Mouse (Mus musculus): ENCODE results near the gene Vps4b. TPM values are rescaled to one million over a fixed set of nuclear protein-coding genes. Genes with fewer than 3 reads are reported as not detected.

Vps4b gene
- polyA plus RNA-seq, 1 experiment from 2014 or later, result 64.9 TPM

DNA sequence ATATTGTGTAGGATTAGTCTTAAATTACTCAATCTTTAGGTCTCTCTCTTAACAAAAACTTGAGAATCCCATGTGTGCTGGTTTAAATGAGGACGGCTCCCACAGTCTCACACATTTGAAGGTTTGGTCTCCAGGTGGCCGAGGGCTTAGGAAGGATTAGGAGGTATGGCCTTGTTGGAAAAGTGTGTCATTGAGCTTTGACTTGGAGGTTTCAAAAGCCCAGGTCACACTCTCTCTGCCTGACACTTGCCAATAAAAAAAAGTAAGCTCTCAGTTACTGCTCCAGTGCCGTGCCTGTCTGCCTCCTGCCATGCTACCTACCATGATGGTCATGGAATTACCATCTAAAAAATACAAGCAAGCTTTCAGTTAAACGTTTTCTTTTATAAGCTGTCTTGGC lies 21.6 kb downstream of the Vps4b start:
- Histone ChIP-seq H3K4me1 (no peaks in the 10 kb centered on the region), H3K9me3 (no peaks in the 10 kb centered on the region), H3K36me3 (peaks cover 77% of the 10 kb centered on the region), H3K27me3 (no peaks in the 10 kb centered on the region), H3K4me2 (no peak overlapping the region), H3K27ac (no peak overlapping the region), H3K4me3 (no peak overlapping the region), H3K9ac (no peak overlapping the region)
- no peak for ATAC-seq (ENCODE audit: insufficient number of reproducible peaks, insufficient read depth, low FRiP score, low TSS enrichment, low read depth)
- WGBS, result 87% methylated on average over 4 of the region's 4 CpGs

DNA sequence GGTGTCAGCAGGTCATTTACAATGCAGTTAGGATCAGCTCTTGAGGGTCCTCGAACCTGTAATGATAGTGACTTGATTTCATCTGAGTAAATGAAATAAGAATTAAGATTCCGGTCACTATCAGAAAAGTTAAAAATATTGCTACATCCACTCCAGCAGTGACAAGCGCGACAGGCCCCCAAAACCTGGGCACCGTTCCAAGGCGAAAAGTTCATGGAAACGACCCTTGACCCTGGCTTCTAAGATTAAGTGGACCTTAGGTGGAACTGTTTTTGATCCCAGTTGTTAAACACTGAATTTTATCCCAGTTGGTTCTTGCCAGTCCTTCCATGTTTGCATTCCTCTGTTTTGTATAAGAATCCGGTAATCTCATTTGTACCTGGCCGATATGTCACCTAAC lies 22.4 kb downstream of the Vps4b start:
- Histone ChIP-seq H3K27me3 (no peaks in the 10 kb centered on the region), H3K4me1 (no peaks in the 10 kb centered on the region), H3K4me3 (no peak overlapping the region), H3K9ac (no peak overlapping the region), H3K27ac (no peak overlapping the region), H3K4me2 (no peak overlapping the region), H3K36me3 (peaks cover 72% of the 10 kb centered on the region), H3K9me3 (no peaks in the 10 kb centered on the region)
- WGBS, result 91% methylated on average over 9 of the region's 9 CpGs
- no peak for ATAC-seq (ENCODE audit: insufficient number of reproducible peaks, insufficient read depth, low FRiP score, low TSS enrichment, low read depth)

DNA sequence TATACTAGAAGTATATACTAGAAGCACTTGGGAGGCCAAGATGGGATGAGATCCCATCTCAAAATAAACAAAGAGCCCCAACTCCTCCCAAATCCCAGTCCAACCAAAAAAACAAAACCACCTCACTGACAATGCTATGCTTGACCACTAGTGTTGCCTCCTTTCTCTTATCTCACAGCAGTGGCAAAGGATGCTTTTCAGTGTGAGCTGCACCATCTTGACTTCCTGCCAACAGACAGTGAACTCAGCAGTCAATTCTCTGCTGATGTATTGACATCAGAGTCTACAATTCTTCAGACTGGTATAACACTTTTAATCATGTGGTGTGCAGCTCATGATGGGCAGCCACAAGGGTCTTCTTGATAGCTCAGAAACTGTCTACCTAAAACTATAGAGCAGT lies 27.8 kb downstream of the Vps4b start:
- no peak overlapping the region for H3K9ac ChIP-seq
- no peak overlapping the region for H3K27ac ChIP-seq
- H3K4me1 ChIP-seq, result no peaks in the 10 kb centered on the region
- no peak for ATAC-seq (ENCODE audit: insufficient number of reproducible peaks, insufficient read depth, low FRiP score, low TSS enrichment, low read depth)
- no peaks in the 10 kb centered on the region for H3K27me3 ChIP-seq
- H3K9me3 ChIP-seq, result no peaks in the 10 kb centered on the region
- H3K4me2 ChIP-seq, result no peak overlapping the region
- no peak overlapping the region for H3K4me3 ChIP-seq
- H3K36me3 ChIP-seq, result peaks cover 69% of the 10 kb centered on the region

GRCm38 (mm10) chr1:106765771-106766170 lies 30.8 kb downstream of the Vps4b start:
- no peaks in the 10 kb centered on the region for H3K4me1 ChIP-seq
- H3K27ac ChIP-seq, result no peak overlapping the region
- no peaks in the 10 kb centered on the region for H3K9me3 ChIP-seq
- 94% methylated on average over 8 of the region's 8 CpGs for WGBS
- no peak overlapping the region for H3K4me3 ChIP-seq
- no peak overlapping the region for H3K4me2 ChIP-seq
- H3K27me3 ChIP-seq, result no peaks in the 10 kb centered on the region
- no peak for ATAC-seq (ENCODE audit: insufficient number of reproducible peaks, insufficient read depth, low FRiP score, low TSS enrichment, low read depth)
- peaks cover 58% of the 10 kb centered on the region for H3K36me3 ChIP-seq
- H3K9ac ChIP-seq, result no peak overlapping the region

- Histone ChIP-seq H3K36me3 (peaks cover 49% of the 10 kb centered on the region), H3K9ac (no peak overlapping the region), H3K27ac (no peak overlapping the region), H3K27me3 (no peaks in the 10 kb centered on the region), H3K4me1 (no peaks in the 10 kb centered on the region), H3K4me2 (no peak overlapping the region), H3K9me3 (no peaks in the 10 kb centered on the region), H3K4me3 (no peak overlapping the region)
- WGBS, result 92% methylated on average over 2 of the region's 2 CpGs
- ATAC-seq (ENCODE audit: insufficient number of reproducible peaks, insufficient read depth, low FRiP score, low TSS enrichment, low read depth), result no peak
Observed at GRCm38 (mm10) chr1:106764846-106765245, 31.7 kb downstream of the Vps4b start.

DNA sequence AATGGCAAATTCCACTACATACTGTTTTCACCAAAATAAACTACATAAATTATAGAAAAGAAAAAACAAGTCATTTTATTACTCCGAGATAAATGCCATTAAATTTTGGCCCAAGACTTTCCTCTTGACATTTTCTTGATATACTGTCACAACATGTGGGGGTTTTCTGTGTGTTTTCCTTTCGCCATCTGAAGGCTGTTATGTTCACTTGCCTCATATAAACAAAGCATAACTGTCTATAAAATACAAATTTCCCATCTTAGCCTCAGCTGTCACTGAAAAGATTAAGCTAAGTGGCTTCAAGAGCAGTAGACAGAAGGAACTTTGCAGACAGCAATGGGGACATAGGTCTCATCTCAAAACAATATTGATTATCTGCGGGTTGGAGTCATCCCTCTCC lies 32.2 kb downstream of the Vps4b start:
- Histone ChIP-seq H3K4me2 (no peak overlapping the region), H3K9ac (no peak overlapping the region), H3K27me3 (no peaks in the 10 kb centered on the region), H3K9me3 (no peaks in the 10 kb centered on the region), H3K4me1 (peaks cover under 1% of the 10 kb centered on the region; the same call in 1 of the 2 replicates), H3K27ac (no peak overlapping the region), H3K4me3 (no peak overlapping the region), H3K36me3 (peaks cover 48% of the 10 kb centered on the region)
- no peak for ATAC-seq (ENCODE audit: insufficient number of reproducible peaks, insufficient read depth, low FRiP score, low TSS enrichment, low read depth)
- WGBS, result 90% methylated on average over 3 of the region's 3 CpGs

DNA sequence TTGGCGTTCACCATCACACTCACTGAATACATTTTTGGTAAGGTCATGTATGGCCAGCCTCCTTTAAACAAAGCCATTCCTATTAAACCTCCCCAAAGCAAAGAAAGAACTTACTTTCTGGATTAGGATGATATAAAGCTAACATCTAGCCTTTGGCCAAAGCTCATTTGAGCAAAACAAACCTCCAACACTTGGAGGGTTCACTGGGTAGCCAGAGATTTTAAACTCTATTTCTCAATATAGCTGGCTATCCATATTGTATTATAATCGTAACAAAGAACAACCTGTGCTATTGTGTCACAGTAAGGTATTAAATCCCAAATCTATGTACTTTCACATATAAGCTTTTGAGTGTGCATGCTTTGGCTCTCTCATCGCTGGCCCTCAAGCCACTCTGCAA lies 35.8 kb downstream of the Vps4b start:
- Histone ChIP-seq H3K27me3 (no peaks in the 10 kb centered on the region), H3K27ac (peak overlapping the region; percentile 90; the same call in 1 of the 2 replicates), H3K9me3 (no peaks in the 10 kb centered on the region), H3K4me2 (no peak overlapping the region; the same call in 1 of the 2 replicates), H3K9ac (no peak overlapping the region), H3K4me3 (no peak overlapping the region), H3K36me3 (peaks cover 19% of the 10 kb centered on the region), H3K4me1 (peaks cover 15% of the 10 kb centered on the region)
- no peak for ATAC-seq (ENCODE audit: insufficient number of reproducible peaks, insufficient read depth, low FRiP score, low TSS enrichment, low read depth)
- WGBS, result 87% methylated on average over 3 of the region's 3 CpGs

DNA sequence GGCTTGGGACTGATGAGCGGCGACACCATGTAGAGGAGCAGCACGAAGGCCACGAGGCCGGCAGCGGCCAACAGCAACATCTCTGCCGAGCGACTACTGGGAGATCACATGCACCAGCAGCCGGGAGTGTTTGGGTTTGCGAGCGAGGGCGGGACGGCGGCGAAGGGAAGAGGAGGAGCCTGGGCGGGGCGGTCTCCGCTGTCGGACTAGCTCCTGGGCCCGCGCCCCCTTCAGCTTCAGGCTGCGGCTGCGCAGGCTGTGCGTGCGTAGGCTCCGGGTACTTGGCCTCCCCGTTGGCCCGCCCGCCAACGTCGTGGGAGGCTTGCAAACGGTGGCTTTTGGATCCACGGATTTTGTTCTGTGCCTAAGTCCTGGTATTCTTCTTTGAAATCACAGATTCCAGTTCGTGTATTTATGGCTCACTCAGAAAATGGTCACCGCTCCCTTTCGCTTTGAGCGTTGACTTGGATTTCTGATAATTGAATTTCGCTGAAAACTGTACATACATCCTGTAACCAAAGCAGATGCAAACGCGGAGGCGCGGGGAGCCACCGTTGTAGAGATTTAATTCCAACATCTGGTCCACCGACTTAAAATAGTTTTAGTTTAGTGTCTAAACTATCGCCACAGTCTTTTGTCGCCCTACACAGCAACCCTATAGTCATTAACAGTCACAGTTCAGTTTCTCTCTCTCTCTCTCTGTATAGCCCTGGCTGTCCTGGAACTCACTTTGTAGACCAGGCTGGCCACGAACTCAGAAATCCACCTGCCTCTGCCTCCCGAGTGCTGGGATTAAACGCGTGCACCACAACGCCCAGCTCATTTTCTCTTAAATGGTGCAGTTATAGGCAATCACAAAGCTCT lies 36.7 kb downstream of the Vps4b start, which contains the start of gene Kdsr:
Gene Kdsr (minus strand): TSS at position 156 of the 864 bp plus-strand sequence.
- H3K9ac ChIP-seq, result peak within 1 kb of the TSS; percentile 85
- peak within 1 kb of the TSS; percentile 82 for H3K4me2 ChIP-seq
- H3K27me3 ChIP-seq, result no peaks in the 10 kb centered on the region
- H3K27ac ChIP-seq, result peak within 1 kb of the TSS; percentile 90
- ATAC-seq (ENCODE audit: insufficient number of reproducible peaks, insufficient read depth, low FRiP score, low TSS enrichment, low read depth), result peak; percentile 100
- peaks cover 17% of the 10 kb centered on the region for H3K36me3 ChIP-seq
- peaks cover 15% of the 10 kb centered on the region for H3K4me1 ChIP-seq
- H3K4me3 ChIP-seq, result peak within 1 kb of the TSS; percentile 81
- 3% methylated on average over 51 of the region's 51 CpGs for WGBS
- no peaks in the 10 kb centered on the region for H3K9me3 ChIP-seq

DNA sequence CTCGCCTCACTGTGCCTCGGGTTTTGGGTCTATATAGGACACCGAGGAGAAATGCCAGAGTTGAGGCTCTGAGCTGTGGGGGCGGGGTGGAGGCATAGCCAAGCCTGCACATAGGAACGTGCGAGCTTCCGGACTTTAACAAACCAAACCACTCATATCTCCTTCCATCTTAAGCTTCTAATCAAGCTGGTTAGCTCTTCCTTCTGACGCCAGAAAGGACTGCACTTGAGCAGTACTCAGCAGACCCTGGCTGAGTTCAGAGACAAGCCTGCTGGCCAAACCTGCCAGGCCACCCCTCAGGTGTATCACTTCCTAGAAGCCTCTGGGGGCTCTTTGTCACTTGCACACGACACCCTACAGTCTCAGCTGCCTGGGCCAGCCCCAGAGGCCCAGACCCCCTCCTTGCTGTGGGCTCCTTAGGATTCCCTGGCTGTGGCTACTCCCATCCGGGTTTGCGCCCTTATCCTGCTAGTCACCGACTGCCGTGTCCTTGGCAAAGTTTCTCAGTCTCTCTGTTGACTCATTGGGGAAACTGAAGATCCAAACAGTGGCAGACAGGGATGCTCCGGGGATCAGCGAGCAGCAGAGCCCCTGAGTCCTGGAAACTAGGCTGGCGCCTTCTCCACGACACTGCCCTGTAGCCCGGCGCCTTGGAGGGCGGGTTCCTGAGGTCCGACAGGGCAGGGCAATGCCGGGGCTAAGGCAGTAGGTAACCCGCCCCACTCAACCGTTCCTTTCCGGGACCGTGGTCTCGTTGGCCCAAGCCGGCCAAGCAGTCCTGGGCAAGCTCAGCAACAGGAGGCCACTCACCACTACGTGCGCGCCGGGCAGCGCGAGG lies 37.6 kb downstream of the Vps4b start:
- Histone ChIP-seq H3K27ac (peak overlapping the region; percentile 90), H3K9ac (peak overlapping the region; percentile 85), H3K36me3 (peaks cover 19% of the 10 kb centered on the region), H3K4me3 (peak overlapping the region; percentile 81), H3K4me2 (peak overlapping the region; percentile 82), H3K4me1 (peaks cover 15% of the 10 kb centered on the region), H3K9me3 (no peaks in the 10 kb centered on the region), H3K27me3 (no peaks in the 10 kb centered on the region)
- peak; percentile 56 for ATAC-seq (ENCODE audit: insufficient number of reproducible peaks, insufficient read depth, low FRiP score, low TSS enrichment, low read depth)
- WGBS, result 1% methylated on average over 34 of the region's 34 CpGs

DNA sequence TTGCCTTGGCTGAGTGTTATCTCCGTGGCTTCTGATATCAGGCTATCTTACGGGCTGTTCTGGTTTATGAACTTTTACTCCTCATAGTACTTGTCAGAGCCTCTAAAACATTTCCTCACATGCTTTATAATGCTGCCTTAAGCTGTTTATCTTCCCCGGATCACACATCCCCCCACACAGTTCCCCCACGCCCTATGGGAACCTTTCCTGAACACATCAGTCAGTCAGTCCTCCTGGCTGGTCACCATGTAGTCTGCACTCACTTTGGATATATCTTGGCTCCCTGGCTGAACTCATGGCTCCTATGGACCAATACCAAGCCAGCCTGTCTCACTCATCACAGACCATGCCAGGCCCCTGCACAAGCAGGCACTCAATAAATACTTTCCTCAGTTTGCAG lies 39.9 kb downstream of the Vps4b start:
- Histone ChIP-seq H3K27me3 (no peaks in the 10 kb centered on the region), H3K4me1 (peaks cover 15% of the 10 kb centered on the region), H3K4me2 (no peak overlapping the region), H3K36me3 (peaks cover 14% of the 10 kb centered on the region; the same call in 1 of the 2 replicates), H3K9ac (no peak overlapping the region), H3K27ac (no peak overlapping the region), H3K4me3 (no peak overlapping the region), H3K9me3 (no peaks in the 10 kb centered on the region)
- ATAC-seq (ENCODE audit: insufficient number of reproducible peaks, insufficient read depth, low FRiP score, low TSS enrichment, low read depth), result no peak
- 87% methylated on average over 4 of the region's 4 CpGs for WGBS

- H3K4me2 ChIP-seq, result no peak overlapping the region
- 96% methylated on average over 5 of the region's 5 CpGs for WGBS
- H3K9ac ChIP-seq, result no peak overlapping the region
- no peaks in the 10 kb centered on the region for H3K9me3 ChIP-seq
- peaks cover 22% of the 10 kb centered on the region for H3K36me3 ChIP-seq
- no peaks in the 10 kb centered on the region for H3K4me1 ChIP-seq
- no peak for ATAC-seq (ENCODE audit: insufficient number of reproducible peaks, insufficient read depth, low FRiP score, low TSS enrichment, low read depth)
- no peaks in the 10 kb centered on the region for H3K27me3 ChIP-seq
- no peak overlapping the region for H3K27ac ChIP-seq
- H3K4me3 ChIP-seq, result no peak overlapping the region
Observed at GRCm38 (mm10) chr1:106752013-106752412, 44.5 kb downstream of the Vps4b start.

All from embryonic facial prominence, embryonic 13.5 days (tissue).